In genomic region chr5:134006470-134007126, GRCm38 (mm10) we compare ENCODE assay signal across 8 mouse cellular contexts.
DNase-seq lines count a peak whose midpoint lies in the region; ATAC-seq and TF ChIP-seq lines count a peak whose summit lies in the region.

No protein-coding gene starts in this region.

- H3K27me3 ChIP-seq in MEL (ENCODE audit: control insufficient read depth in 1 of 2, insufficient read depth in 2 of 2, low read length in 2 of 2): no peaks in the 10 kb centered on the region
- no peaks in the 10 kb centered on the region for H3K27me3 ChIP-seq in lung, embryonic 14.5 days (ENCODE audit: insufficient read depth, low read length)

- no peaks in the 10 kb centered on the region for H3K79me2 ChIP-seq in MEL (ENCODE audit: control insufficient read depth, insufficient read depth, low read length, poor library complexity)

- TF ChIP-seq EP300 in MEL (IDR thresholded peaks at IDR 0.05; ENCODE audit: low read depth in 1 of 2, low read length in 2 of 2): no peak

- no peak overlapping the region for H3K9ac ChIP-seq in MEL (ENCODE audit: control insufficient read depth, low read depth, low read length, poor library complexity, severe bottlenecking)
- H3K9ac ChIP-seq in lung, embryonic 14.5 days: peak overlapping the region; percentile 37; the same call in 1 of the 2 replicates

- no peak overlapping the region for H3K27ac ChIP-seq in MEL (ENCODE audit: control insufficient read depth, low read depth, low read length)
- no peak overlapping the region for H3K27ac ChIP-seq in lung, embryonic 14.5 days (ENCODE audit: low read depth)

- H3K4me2 ChIP-seq in lung, embryonic 14.5 days: peak overlapping the region; percentile 59

- H3K9me3 ChIP-seq in MEL (replicated peaks; ENCODE audit: insufficient read depth, low read length): no peaks in the 10 kb centered on the region
- H3K9me3 ChIP-seq in lung, embryonic 14.5 days (ENCODE audit: low read depth, low read length): no peaks in the 10 kb centered on the region

- DNase-seq in MEL (ENCODE audit: low read depth, low spot score): peak; percentile 71
- peak; percentile 88 to 91 for DNase-seq in cerebellum, adult 18-20 months
- DNase-seq in forelimb bud, embryonic 11.5 days (ENCODE audit: low read depth, low spot score): peak; percentile 98
- peak; percentile 92 for DNase-seq in heart, postnatal 4 days
- peak; percentile 67 to 90 for DNase-seq in layer of hippocampus, adult 8-10 months (ENCODE audit: low spot score in 2 of 2)
- peak; percentile 99 for DNase-seq in lung, embryonic 14.5 days
- peak; percentile 86 for DNase-seq in ovary, postnatal 14 days (ENCODE audit: low spot score)
- DNase-seq in thymus, postnatal 4 days: peak; percentile 69

- no peaks in the 10 kb centered on the region for H3K4me1 ChIP-seq in MEL (ENCODE audit: control insufficient read depth in 1 of 2, insufficient read depth in 2 of 2, low read length in 2 of 2)
- no peaks in the 10 kb centered on the region for H3K4me1 ChIP-seq in lung, embryonic 14.5 days (ENCODE audit: insufficient read depth)

- WGBS in lung, embryonic 14.5 days: 4% methylated on average over 14 of the region's 14 CpGs

- TF ChIP-seq RAD21 in MEL (IDR thresholded peaks at IDR 0.05; ENCODE audit: low read depth, low read length): peak; percentile 79

- no peak for TF ChIP-seq POLR2A in MEL (IDR thresholded peaks at IDR 0.05; ENCODE audit: control insufficient read depth in 1 of 2, insufficient read depth in 1 of 2, low read depth in 1 of 2, low read length in 2 of 2, poor library complexity in 1 of 2)

- peak; percentile 85 for ATAC-seq in lung, embryonic 14.5 days (ENCODE audit: insufficient read depth)

- no peaks in the 10 kb centered on the region for H3K36me3 ChIP-seq in MEL (ENCODE audit: control insufficient read depth in 1 of 2, insufficient read depth in 2 of 2, low read length in 2 of 2)
- H3K36me3 ChIP-seq in lung, embryonic 14.5 days (ENCODE audit: insufficient read depth): no peaks in the 10 kb centered on the region

- TF ChIP-seq CTCF in MEL (IDR thresholded peaks at IDR 0.05 in 2 of 3, conservative IDR thresholded peaks at IDR 0.05 in 1 of 3; ENCODE audit: control insufficient read depth in 1 of 3, insufficient read depth in 1 of 3, low read depth in 2 of 3, low read length in 3 of 3, poor library complexity in 1 of 3, severe bottlenecking in 1 of 3): peak; percentile 75 to 77 (median 76)
- peak; percentile 97 for TF ChIP-seq CTCF in lung, embryonic 14.5 days (IDR thresholded peaks at IDR 0.05; ENCODE audit: low read depth)

- no peak overlapping the region for H3K4me3 ChIP-seq in MEL (ENCODE audit: control insufficient read depth in 1 of 2, insufficient read depth in 1 of 2, low read depth in 2 of 2, low read length in 2 of 2)
- H3K4me3 ChIP-seq in lung, embryonic 14.5 days (ENCODE audit: low read depth, low read length): 0 out of 2 replicates have a peak overlapping the region, but pooled peaks have one; percentile 13

TF ChIP-seq in MEL, 35 proteins besides CTCF, POLR2A, EP300 and RAD21:
- TF ChIP-seq MAFK (IDR thresholded peaks at IDR 0.05; ENCODE audit: borderline replicate concordance, low read depth, low read length): no peak
- no peak for TF ChIP-seq CHD1 (IDR thresholded peaks at IDR 0.05; ENCODE audit: low read depth, low read length)
- TF ChIP-seq USF1 (IDR thresholded peaks at IDR 0.05; ENCODE audit: low read depth, low read length): no peak
- no peak for TF ChIP-seq TCF12 (IDR thresholded peaks at IDR 0.05; ENCODE audit: low read depth, low read length)
- TF ChIP-seq MYC (IDR thresholded peaks at IDR 0.05; ENCODE audit: low read depth, low read length): no peak
- no peak for TF ChIP-seq POLR2AphosphoS2 (IDR thresholded peaks at IDR 0.05; ENCODE audit: low read length)
- no peak for TF ChIP-seq MAX (IDR thresholded peaks at IDR 0.05; ENCODE audit: low read length)
- TF ChIP-seq RCOR1 (IDR thresholded peaks at IDR 0.05; ENCODE audit: low read depth, low read length): no peak
- peak; percentile 47 for TF ChIP-seq ZC3H11A (IDR thresholded peaks at IDR 0.05; ENCODE audit: low read depth, low read length)
- no peak for TF ChIP-seq POLR2AphosphoS5 (IDR thresholded peaks at IDR 0.05; ENCODE audit: borderline replicate concordance, low read depth, low read length)
- peak; percentile 58 for TF ChIP-seq SMC3 (IDR thresholded peaks at IDR 0.05; ENCODE audit: low read depth, low read length)
- TF ChIP-seq E2F4 (IDR thresholded peaks at IDR 0.05; ENCODE audit: borderline replicate concordance, low read depth, low read length): no peak
- no peak for TF ChIP-seq ZNF384 (IDR thresholded peaks at IDR 0.05; ENCODE audit: low read depth, low read length)
